Mouse (Mus musculus) liver, postnatal 0 days (tissue): ENCODE measurements around the gene Fn1. TPM values are rescaled to one million over a fixed set of nuclear protein-coding genes. Genes with fewer than 3 reads are reported as not detected.
A peak's percentile ranks its signal among the peaks of the same experiment; 100 is the strongest.

Source experiments
- ATAC-seq: fragments of 200-750 bp; cut with Nextera tagmentation; 2 replicates; pipeline ENCODE4 v1.8.0; 2017; ENCODE audit warnings: mild to moderate bottlenecking, moderate library complexity
- DNase-seq: peaks from one replicate; pipeline ENCODE4 v3.0.0-alpha.2; 2016
- H3K27ac ChIP-seq: fragments of 300-500 bp; sonication (generic); 2 replicates; pipeline ENCODE4 v1.5.1; 2014; ENCODE audit warnings: antibody characterized with exemption, moderate library complexity, mild to moderate bottlenecking, low read depth
- H3K27me3 ChIP-seq: fragments of 300-500 bp; sonication (generic); 2 replicates; pipeline ENCODE4 v1.6.1; 2014; ENCODE audit warnings: low read length, control low read depth, mixed read lengths; ENCODE audit not compliant: insufficient read depth
- H3K36me3 ChIP-seq: fragments of 300-500 bp; sonication (generic); replicated peaks from 2 replicates; pipeline ENCODE4 v1.6.1; 2014; ENCODE audit warnings: mild to moderate bottlenecking, control low read depth, low read length, moderate library complexity, mixed read lengths; ENCODE audit not compliant: insufficient read depth
- H3K4me1 ChIP-seq: fragments of 300-500 bp; sonication (generic); 2 replicates; pipeline ENCODE4 v1.6.1; 2014; ENCODE audit warnings: antibody characterized with exemption, mild to moderate bottlenecking, control low read depth; ENCODE audit not compliant: insufficient read depth
- H3K4me2 ChIP-seq: fragments of 300-500 bp; sonication (generic); 2 replicates; pipeline ENCODE4 v1.6.1; 2014; ENCODE audit warnings: low read depth, mild to moderate bottlenecking, low read length, moderate library complexity, mixed read lengths
- H3K4me3 ChIP-seq: fragments of 300-500 bp; sonication (generic); 2 replicates; pipeline ENCODE4 v1.5.1; 2014; ENCODE audit warnings: low read depth, low read length
- H3K9ac ChIP-seq: fragments of 300-500 bp; sonication (generic); replicated peaks from 2 replicates; pipeline ENCODE4 v1.6.1; 2014; ENCODE audit warnings: mild to moderate bottlenecking, moderate library complexity
- H3K9me3 ChIP-seq: fragments of 300-500 bp; sonication (generic); 2 replicates; pipeline ENCODE4 v1.6.1; 2016; ENCODE audit warnings: mild to moderate bottlenecking, control low read depth, low read length, mixed read lengths
- CTCF ChIP-seq: sonication (generic); IDR thresholded peaks from 2 replicates; pipeline ENCODE4 v1.5.1; 2016; ENCODE audit warnings: antibody characterized with exemption, low read depth
- EP300 ChIP-seq: IDR thresholded peaks from 2 replicates; pipeline ENCODE4 v1.6.1; 2016; ENCODE audit warnings: antibody characterized with exemption, low read depth, mild to moderate bottlenecking
- WGBS: fragments of 180-500 bp; shearing (Covaris S2); extraction: QIAGEN DNeasy Blood & Tissue Kit; methylation state at CpG from one replicate; pipeline ENCODE4 v1.1.7; 2014; ENCODE audit not compliant: insufficient replicate concordance; 5-methylcytosine and 5-hydroxymethylcytosine counted together
- polyA plus RNA-seq: library from polyadenylated mRNA; unstranded; fragments of >200 nt; fragmentation: Nextera tagmentation; extraction: Ambion mirVana; gene quantifications from 2 replicates; pipeline ENCODE4 v1.2.1, GENCODE M21; 2015

The Fn1 gene
- polyA plus RNA-seq, 1 experiment from 2014 or later: 450 TPM

GRCm38 (mm10) chr1:71653400-71654159 is 580 bp upstream of the Fn1 start:
- Histone ChIP-seq H3K9ac (peak overlapping the region; percentile 63), H3K27ac (peak overlapping the region; percentile 82), H3K27me3 (0 out of 2 replicates have a peak, but pooled peaks cover 8% of the 10 kb centered on the region), H3K4me3 (peak overlapping the region; percentile 62), H3K36me3 (peaks cover 5% of the 10 kb centered on the region; the same call in 1 of the 2 replicates), H3K4me1 (no peaks in the 10 kb centered on the region), H3K9me3 (no peaks in the 10 kb centered on the region), H3K4me2 (peak overlapping the region; percentile 73)
- peak; percentile 12; the same call in 1 of the 2 replicates for ATAC-seq
- 0 out of 2 replicates have a peak, but pooled peaks have one; percentile 1 for TF ChIP-seq EP300
- TF ChIP-seq CTCF: no peak
- under 1% methylated on average over 22 of the region's 24 CpGs for WGBS
- DNase-seq: no peak

GRCm38 (mm10) chr1:71651828-71652227 is 1.2 kb downstream of the Fn1 start:
- H3K27ac ChIP-seq: peak overlapping the region; percentile 86
- peaks cover 13% of the 10 kb centered on the region for H3K36me3 ChIP-seq
- no peaks in the 10 kb centered on the region for H3K9me3 ChIP-seq
- H3K4me3 ChIP-seq: peak overlapping the region; percentile 62
- 0 out of 2 replicates have a peak, but pooled peaks cover 8% of the 10 kb centered on the region for H3K27me3 ChIP-seq
- WGBS: 16% methylated on average over 1 of the region's 1 CpGs
- H3K9ac ChIP-seq: peak overlapping the region; percentile 68
- H3K4me1 ChIP-seq: no peaks in the 10 kb centered on the region
- peak overlapping the region; percentile 66 for H3K4me2 ChIP-seq
- no peak for DNase-seq
- no peak for ATAC-seq
- TF ChIP-seq CTCF (no peak), EP300 (no peak)

- peak overlapping the region; percentile 66 for H3K4me2 ChIP-seq
- peaks cover 14% of the 10 kb centered on the region for H3K36me3 ChIP-seq
- no peak for DNase-seq
- H3K4me3 ChIP-seq: peak overlapping the region; percentile 62
- no peaks in the 10 kb centered on the region for H3K4me1 ChIP-seq
- ATAC-seq: no peak
- H3K27me3 ChIP-seq: 0 out of 2 replicates have a peak, but pooled peaks cover 8% of the 10 kb centered on the region
- TF ChIP-seq CTCF (no peak), EP300 (no peak)
- H3K9ac ChIP-seq: peak overlapping the region; percentile 68
- 31% methylated on average over 9 of the region's 9 CpGs for WGBS
- H3K27ac ChIP-seq: peak overlapping the region; percentile 86
- no peaks in the 10 kb centered on the region for H3K9me3 ChIP-seq
These were observed 1.7 kb downstream of the Fn1 start for GRCm38 (mm10) chr1:71651315-71651714.

DNA sequence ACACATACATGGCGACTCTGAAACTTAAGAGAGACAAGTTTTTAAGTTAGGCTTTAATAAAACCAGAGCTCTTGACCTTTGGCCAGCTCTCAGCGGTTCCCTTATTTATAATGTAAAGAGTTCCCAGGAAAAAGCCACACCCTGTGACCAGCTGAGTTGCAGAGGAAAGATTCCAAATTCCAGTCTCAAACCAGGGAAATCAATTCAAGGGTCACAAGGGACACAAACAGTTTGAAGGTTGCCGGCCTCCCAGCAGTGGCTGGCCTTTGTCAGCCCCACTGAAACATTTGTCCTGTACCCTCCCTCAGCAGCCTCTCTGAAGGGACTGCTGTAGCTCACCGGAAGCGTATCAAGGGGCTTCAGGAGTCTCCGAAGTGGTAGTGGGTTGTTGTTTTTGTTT is 2.3 kb downstream of the Fn1 start:
- TF ChIP-seq CTCF (no peak), EP300 (peak; percentile 68; the same call in 1 of the 2 replicates)
- H3K4me1 ChIP-seq: 0 out of 2 replicates have a peak, but pooled peaks cover 3% of the 10 kb centered on the region
- peak overlapping the region; percentile 86 for H3K27ac ChIP-seq
- peaks cover 19% of the 10 kb centered on the region for H3K36me3 ChIP-seq
- peak; percentile 52 for DNase-seq
- H3K9me3 ChIP-seq: no peaks in the 10 kb centered on the region
- WGBS: 43% methylated on average over 6 of the region's 6 CpGs
- ATAC-seq: peak; percentile 35
- H3K4me3 ChIP-seq: peak overlapping the region; percentile 62
- 0 out of 2 replicates have a peak, but pooled peaks cover 8% of the 10 kb centered on the region for H3K27me3 ChIP-seq
- H3K4me2 ChIP-seq: peak overlapping the region; percentile 66
- H3K9ac ChIP-seq: peak overlapping the region; percentile 68

DNA sequence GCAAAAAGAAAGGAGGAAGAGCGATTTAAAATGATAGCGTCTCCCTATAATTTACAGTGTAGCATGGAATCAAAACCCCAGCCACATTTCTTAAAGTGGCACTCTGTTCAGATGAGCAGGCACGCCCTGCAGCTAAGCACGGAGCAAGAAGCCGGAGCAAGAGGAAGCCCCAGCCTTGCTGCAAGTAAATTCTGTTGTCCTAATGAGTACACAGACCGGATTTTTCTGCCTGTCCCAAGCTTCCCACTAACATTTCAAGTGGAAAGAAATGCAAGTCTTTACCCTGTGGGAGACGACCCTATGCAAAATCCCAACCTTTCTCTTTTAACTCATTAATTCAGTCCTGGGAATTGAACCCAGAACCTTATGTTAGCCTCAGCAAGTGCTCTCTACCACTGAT is 4.8 kb downstream of the Fn1 start:
- peaks cover 33% of the 10 kb centered on the region for H3K36me3 ChIP-seq
- peak overlapping the region; percentile 66 for H3K4me2 ChIP-seq
- DNase-seq: no peak
- 76% methylated on average over 7 of the region's 7 CpGs for WGBS
- ATAC-seq: no peak
- 0 out of 2 replicates have a peak, but pooled peaks cover 3% of the 10 kb centered on the region for H3K27me3 ChIP-seq
- peak overlapping the region; percentile 86 for H3K27ac ChIP-seq
- TF ChIP-seq EP300: no peak
- TF ChIP-seq CTCF: no peak
- 0 out of 2 replicates have a peak overlapping the region, but pooled peaks have one; percentile 9 for H3K9ac ChIP-seq
- H3K4me1 ChIP-seq: 0 out of 2 replicates have a peak, but pooled peaks cover 3% of the 10 kb centered on the region
- H3K4me3 ChIP-seq: peak overlapping the region; percentile 15; the same call in 1 of the 2 replicates
- no peaks in the 10 kb centered on the region for H3K9me3 ChIP-seq

DNA sequence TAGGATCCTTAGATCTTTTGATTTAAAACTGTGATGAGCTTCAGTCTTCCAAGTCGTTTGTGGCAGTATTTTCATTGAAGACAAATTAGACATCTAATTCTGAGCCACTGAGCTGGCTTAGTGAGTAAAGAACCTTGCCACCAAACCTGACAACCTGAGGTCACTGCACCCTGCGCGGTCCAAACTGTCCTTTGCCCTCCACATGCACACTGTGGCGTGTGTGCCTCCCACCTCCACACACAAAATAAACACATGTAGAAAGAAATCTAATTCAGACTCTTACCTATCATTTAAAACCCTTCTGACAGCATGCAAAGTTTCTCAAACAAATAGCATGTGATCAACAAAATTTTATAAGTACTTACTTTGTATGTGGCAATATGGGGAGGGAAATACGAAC is 6.2 kb downstream of the Fn1 start:
- ATAC-seq (peak; percentile 58), DNase-seq (no peak)
- H3K27me3 ChIP-seq: no peaks in the 10 kb centered on the region
- H3K27ac ChIP-seq: peak overlapping the region; percentile 86
- no peaks in the 10 kb centered on the region for H3K9me3 ChIP-seq
- 0 out of 2 replicates have a peak, but pooled peaks cover 3% of the 10 kb centered on the region for H3K4me1 ChIP-seq
- peaks cover 36% of the 10 kb centered on the region for H3K36me3 ChIP-seq
- peak overlapping the region; percentile 66 for H3K4me2 ChIP-seq
- TF ChIP-seq CTCF (no peak), EP300 (no peak)
- H3K9ac ChIP-seq: no peak overlapping the region
- 53% methylated on average over 5 of the region's 5 CpGs for WGBS
- no peak overlapping the region for H3K4me3 ChIP-seq
